Mouse (Mus musculus) right cerebral cortex, postnatal 36 days (tissue): ENCODE results near the gene Syt16.

Source experiments
- DNase-seq, 2 experiments: peaks; one replicate each; pipeline ENCODE4 v3.0.0; 2022; ENCODE audit warnings: low spot score in 2 of 2, mixed read lengths in 1 of 2

The Syt16 gene

DNA sequence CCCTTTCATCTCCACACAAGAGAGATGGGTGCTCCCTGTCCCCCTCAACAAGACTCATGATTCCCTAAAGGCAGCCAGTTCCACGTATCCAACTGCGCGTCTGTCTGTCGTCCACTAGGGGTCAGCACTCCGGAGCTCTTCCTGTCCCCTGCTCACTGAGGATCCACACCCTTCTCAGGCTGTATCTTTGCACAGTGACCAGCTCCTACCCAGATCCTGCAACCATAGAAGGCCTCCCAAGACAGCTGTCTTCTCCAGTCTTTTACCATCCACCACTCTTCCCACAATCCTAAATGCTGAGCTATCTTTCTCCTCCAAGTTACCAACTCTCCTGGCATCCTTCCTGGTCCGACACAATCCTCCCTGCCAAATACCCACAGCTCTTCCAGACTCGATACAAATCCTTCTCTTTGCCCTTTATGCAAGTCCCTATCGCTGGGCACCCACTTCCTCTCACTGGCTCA is 12.0 kb downstream of the Syt16 start:
- peak; percentile 54 to 63 for DNase-seq

DNA sequence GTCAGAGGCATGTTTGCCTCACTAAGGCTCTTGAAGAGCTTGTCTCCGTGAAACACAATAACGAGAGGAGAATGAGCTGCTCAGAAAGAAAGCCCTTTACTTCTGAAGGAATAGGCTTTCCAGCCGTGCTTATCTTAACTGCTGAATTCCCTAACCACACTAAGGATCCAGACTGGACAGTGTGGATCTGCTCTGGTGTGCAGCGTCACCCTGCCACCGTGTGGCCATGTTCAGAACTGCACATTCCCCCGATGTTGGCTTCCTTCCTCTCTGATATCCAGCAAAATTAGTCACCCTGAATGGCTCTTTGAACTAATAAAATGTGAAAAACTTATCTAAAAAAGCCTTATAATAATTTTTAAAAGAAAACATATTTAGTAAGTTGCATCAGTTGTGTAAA is 16.3 kb downstream of the Syt16 start:
- peak; percentile 72 to 77 for DNase-seq

DNA sequence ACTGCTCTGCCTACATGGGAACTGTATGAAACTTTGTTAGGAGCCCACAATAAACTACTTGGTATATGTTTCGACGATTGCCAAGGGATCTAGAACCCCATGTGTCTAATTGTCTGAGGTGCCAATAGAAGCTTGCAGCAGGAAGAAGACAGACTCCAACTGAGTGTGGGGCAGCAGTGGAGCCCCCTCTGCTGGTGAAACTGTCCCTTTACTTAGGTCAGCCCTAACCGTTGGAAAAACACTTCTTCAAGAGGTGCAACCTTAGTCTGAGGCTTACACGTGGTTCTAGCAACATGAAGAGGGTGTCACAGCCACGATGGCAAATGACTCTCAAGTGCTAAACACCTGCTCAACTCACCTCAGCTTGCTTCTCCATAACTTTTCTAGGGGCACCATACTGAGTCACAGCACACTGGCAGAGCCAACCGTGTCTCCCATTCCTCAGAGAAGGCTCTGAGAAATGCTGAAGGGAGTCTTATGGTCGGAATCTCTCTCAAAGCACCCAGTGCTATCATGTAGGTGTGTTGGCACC is 17.3 kb downstream of the Syt16 start:
- no peak for DNase-seq

GRCm38 (mm10) chr12:74015491-74015890 is 18.0 kb downstream of the Syt16 start:
- DNase-seq = no peak

GRCm38 (mm10) chr12:74023260-74023659 is 25.8 kb downstream of the Syt16 start:
- no peak for DNase-seq

GRCm38 (mm10) chr12:74024912-74025311 is 27.5 kb downstream of the Syt16 start:
- no peak for DNase-seq

- DNase-seq = no peak
Observed at GRCm38 (mm10) chr12:74043225-74043624, 45.8 kb downstream of the Syt16 start.

- DNase-seq = peak in 1 of 2 experiments; percentile 44
Observed at GRCm38 (mm10) chr12:74043755-74044154, 46.3 kb downstream of the Syt16 start.

GRCm38 (mm10) chr12:74044241-74044640 is 46.8 kb downstream of the Syt16 start:
- DNase-seq = no peak

GRCm38 (mm10) chr12:74055336-74055931 is 58.0 kb downstream of the Syt16 start:
- peak; percentile 73 to 78 for DNase-seq

- DNase-seq = no peak
Observed at GRCm38 (mm10) chr12:74056162-74056561, 58.7 kb downstream of the Syt16 start.

GRCm38 (mm10) chr12:74062547-74062946 is 65.1 kb downstream of the Syt16 start:
- DNase-seq = no peak

GRCm38 (mm10) chr12:74068912-74069311 is 71.5 kb downstream of the Syt16 start:
- no peak for DNase-seq

- no peak for DNase-seq
Observed at GRCm38 (mm10) chr12:74075590-74075989, 78.1 kb downstream of the Syt16 start.

DNA sequence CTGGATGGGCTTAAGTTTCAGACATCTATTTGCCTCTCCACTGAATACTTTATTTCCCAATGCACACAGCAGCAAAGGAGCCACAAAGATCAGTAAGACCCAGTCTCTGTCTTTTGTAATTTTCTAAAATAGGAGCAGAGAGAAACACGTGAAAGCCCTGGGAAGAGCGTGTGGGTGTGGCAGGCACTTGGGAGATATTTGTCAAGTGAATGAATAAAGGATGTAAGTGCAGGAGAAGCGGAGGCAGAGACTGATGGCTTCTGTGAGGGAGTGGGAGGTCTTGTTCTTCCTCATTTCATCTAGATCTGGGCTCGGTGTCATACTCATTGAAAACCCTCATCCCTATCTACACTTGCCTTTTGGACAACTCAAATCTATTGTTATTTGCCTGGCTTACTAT is 78.6 kb downstream of the Syt16 start:
- DNase-seq = peak; percentile 49 to 71

- no peak for DNase-seq
Observed at GRCm38 (mm10) chr12:74081122-74081521, 83.7 kb downstream of the Syt16 start.

DNA sequence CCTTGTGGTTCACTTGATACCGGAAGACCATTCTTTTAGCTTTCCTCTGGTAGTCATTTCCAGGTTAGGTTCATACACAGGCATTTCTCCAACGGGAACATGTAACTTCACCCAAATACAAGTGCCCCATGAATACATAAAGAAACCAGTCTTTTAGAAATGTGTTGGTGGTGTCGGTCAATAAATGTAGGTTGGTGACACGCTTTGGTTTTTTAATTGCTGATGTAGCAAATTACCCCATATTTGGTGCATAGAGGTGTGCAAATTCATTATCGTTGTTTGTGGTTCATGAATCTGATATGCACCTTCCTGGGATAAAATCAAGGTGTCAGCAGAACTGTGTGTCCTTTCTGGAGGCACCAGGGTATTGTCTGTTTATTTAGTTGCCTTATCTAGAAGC is 86.9 kb downstream of the Syt16 start:
- no peak for DNase-seq

DNA sequence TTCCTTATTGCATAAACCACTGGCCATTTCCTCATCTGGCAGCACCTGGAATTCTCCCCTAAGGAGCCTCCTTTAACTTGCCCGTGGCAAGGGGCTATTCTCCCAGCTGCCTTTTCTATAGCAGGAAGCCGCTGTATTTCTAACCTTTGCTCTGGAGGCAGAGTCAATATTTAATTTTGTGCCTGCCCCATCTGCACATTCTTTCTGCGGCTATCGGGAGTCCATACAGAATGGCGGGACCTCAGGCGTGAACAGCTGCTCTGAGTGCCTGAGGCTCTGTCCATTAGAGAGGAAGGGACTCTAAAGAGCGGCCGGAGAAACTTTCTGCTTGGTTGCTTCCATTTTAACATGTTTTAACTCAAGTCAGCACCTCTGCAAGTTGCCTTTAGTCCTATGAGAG is 89.6 kb downstream of the Syt16 start:
- no peak for DNase-seq

- no peak for DNase-seq
Observed at GRCm38 (mm10) chr12:74089342-74090131, 92.1 kb downstream of the Syt16 start.

GRCm38 (mm10) chr12:74092546-74092945 is 95.1 kb downstream of the Syt16 start:
- DNase-seq = no peak

- no peak for DNase-seq
Observed at GRCm38 (mm10) chr12:74093110-74093509, 95.6 kb downstream of the Syt16 start.

GRCm38 (mm10) chr12:74094701-74095100 is 97.2 kb downstream of the Syt16 start:
- no peak for DNase-seq
